ENCODE assay signal across 8 mouse cellular contexts in the genomic region with DNA sequence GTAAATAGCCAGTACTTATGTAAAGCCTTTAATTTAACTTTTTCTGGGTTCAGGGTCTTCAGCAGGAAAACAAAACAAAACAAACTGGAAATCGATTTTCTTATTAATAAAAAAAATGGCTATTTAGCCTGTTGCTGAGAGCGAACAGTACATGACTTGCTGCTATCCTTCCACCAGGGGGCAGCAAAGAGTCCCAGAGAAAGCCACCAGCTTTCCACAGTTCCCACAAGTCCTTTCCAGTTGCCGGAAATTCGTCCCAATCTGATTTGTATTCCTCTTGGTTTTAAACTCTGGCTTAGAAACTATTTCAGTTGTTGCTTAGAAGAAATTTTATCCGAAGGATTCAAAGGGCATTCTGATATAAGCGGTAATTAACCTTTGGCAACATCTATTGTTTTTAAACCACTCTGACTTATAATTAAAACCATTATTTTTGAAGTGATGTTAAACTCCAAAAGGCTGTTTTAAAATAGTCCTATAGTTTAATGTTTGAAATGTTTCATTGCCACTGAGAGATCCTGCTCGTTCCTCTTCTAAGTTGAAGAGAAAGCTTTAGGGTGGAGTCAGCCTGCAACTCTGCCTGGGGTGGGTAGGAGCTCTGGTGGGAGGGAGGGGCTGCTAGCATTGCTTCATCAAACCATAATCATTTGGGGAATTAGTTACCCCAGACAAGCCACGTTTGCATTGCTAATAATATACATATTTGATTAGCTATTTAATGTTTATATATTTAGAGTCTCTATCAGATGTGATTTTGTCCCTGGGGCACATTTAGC. TPM values are rescaled to one million over a fixed set of nuclear protein-coding genes. Genes with fewer than 3 reads are reported as not detected.
DNase-seq lines count a peak whose midpoint lies in the region; ATAC-seq and TF ChIP-seq lines count a peak whose summit lies in the region.

No protein-coding gene starts in this region.

- 11% methylated on average over 8 of the region's 8 CpGs for WGBS in kidney, embryonic 14.5 days
- 11% methylated on average over 8 of the region's 8 CpGs for WGBS in limb, embryonic 15.5 days
- WGBS in midbrain, postnatal 0 days, result 10% methylated on average over 8 of the region's 8 CpGs
- 6% methylated on average over 8 of the region's 8 CpGs for WGBS in stomach, postnatal 0 days

- no peak for TF ChIP-seq EP300 in stomach, postnatal 0 days (optimal IDR thresholded peaks at IDR 0.05)

- peaks cover 5% of the 10 kb centered on the region; the same call in 1 of the 2 replicates for H3K4me1 ChIP-seq in kidney, embryonic 14.5 days (ENCODE audit: control insufficient read depth, insufficient read depth, low read length)
- peaks cover 8% of the 10 kb centered on the region; the same call in 1 of the 2 replicates for H3K4me1 ChIP-seq in limb, embryonic 15.5 days
- H3K4me1 ChIP-seq in midbrain, postnatal 0 days (ENCODE audit: insufficient read depth, low read length), result no peaks in the 10 kb centered on the region
- no peaks in the 10 kb centered on the region for H3K4me1 ChIP-seq in stomach, postnatal 0 days (replicated peaks; ENCODE audit: control insufficient read depth, insufficient read depth)

- TF ChIP-seq CTCF in midbrain, postnatal 0 days (IDR thresholded peaks at IDR 0.05), result peak; percentile 96
- TF ChIP-seq CTCF in stomach, postnatal 0 days (IDR thresholded peaks at IDR 0.05; ENCODE audit: low read depth), result peak; percentile 95

- H3K27ac ChIP-seq in kidney, embryonic 14.5 days (ENCODE audit: low read depth, low read length), result no peak overlapping the region; the same call in 1 of the 2 replicates
- no peak overlapping the region for H3K27ac ChIP-seq in limb, embryonic 15.5 days
- no peak overlapping the region for H3K27ac ChIP-seq in midbrain, postnatal 0 days (ENCODE audit: low read depth, low read length)
- no peak overlapping the region for H3K27ac ChIP-seq in stomach, postnatal 0 days (replicated peaks)

- peak overlapping the region; percentile 29 for H3K4me2 ChIP-seq in kidney, embryonic 14.5 days (replicated peaks; ENCODE audit: low read depth, low read length)
- peak overlapping the region; percentile 27 for H3K4me2 ChIP-seq in limb, embryonic 15.5 days
- H3K4me2 ChIP-seq in midbrain, postnatal 0 days (ENCODE audit: low read depth, low read length, poor library complexity, severe bottlenecking), result peak overlapping the region; percentile 28
- peak overlapping the region; percentile 3 for H3K4me2 ChIP-seq in stomach, postnatal 0 days (replicated peaks; ENCODE audit: low read depth)

- peak; percentile 84 for DNase-seq in 416B (ENCODE audit: low read depth)
- DNase-seq in adrenal gland, postnatal 14 days, result peak; percentile 88
- peak; percentile 83 for DNase-seq in embryo, embryonic 9.5 days (ENCODE audit: extremely low spot score)
- DNase-seq in heart, adult 9 months (ENCODE audit: low spot score in 2 of 2), result peak; percentile 36 to 75
- DNase-seq in midbrain, postnatal 0 days (ENCODE audit: low spot score), result peak; percentile 92
- DNase-seq in stomach, postnatal 0 days (ENCODE audit: low spot score), result peak; percentile 85

- no peak overlapping the region for H3K9ac ChIP-seq in kidney, embryonic 14.5 days (ENCODE audit: low read depth, low read length)
- no peak overlapping the region for H3K9ac ChIP-seq in limb, embryonic 15.5 days
- H3K9ac ChIP-seq in midbrain, postnatal 0 days (replicated peaks; ENCODE audit: low read length, poor library complexity, severe bottlenecking), result no peak overlapping the region
- H3K9ac ChIP-seq in stomach, postnatal 0 days (ENCODE audit: low read length), result no peak overlapping the region

- H3K36me3 ChIP-seq in kidney, embryonic 14.5 days (ENCODE audit: control insufficient read depth, insufficient read depth, low read length), result no peaks in the 10 kb centered on the region
- H3K36me3 ChIP-seq in limb, embryonic 15.5 days, result no peaks in the 10 kb centered on the region
- H3K36me3 ChIP-seq in midbrain, postnatal 0 days (ENCODE audit: insufficient read depth, low read length), result no peaks in the 10 kb centered on the region
- H3K36me3 ChIP-seq in stomach, postnatal 0 days (ENCODE audit: control insufficient read depth, insufficient read depth, low read length), result no peaks in the 10 kb centered on the region

- H3K9me3 ChIP-seq in kidney, embryonic 14.5 days (ENCODE audit: control insufficient read depth, low read length), result no peaks in the 10 kb centered on the region
- H3K9me3 ChIP-seq in limb, embryonic 15.5 days, result no peaks in the 10 kb centered on the region
- H3K9me3 ChIP-seq in midbrain, postnatal 0 days (ENCODE audit: low read length), result no peaks in the 10 kb centered on the region
- H3K9me3 ChIP-seq in stomach, postnatal 0 days (ENCODE audit: control insufficient read depth, low read length), result no peaks in the 10 kb centered on the region

- H3K4me3 ChIP-seq in kidney, embryonic 14.5 days (ENCODE audit: low read length), result peak overlapping the region; percentile 9; the same call in 1 of the 2 replicates
- peak overlapping the region; percentile 4; the same call in 1 of the 2 replicates for H3K4me3 ChIP-seq in limb, embryonic 15.5 days
- H3K4me3 ChIP-seq in midbrain, postnatal 0 days (ENCODE audit: low read depth, low read length), result 0 out of 2 replicates have a peak overlapping the region, but pooled peaks have one; percentile 6
- H3K4me3 ChIP-seq in stomach, postnatal 0 days (ENCODE audit: low read depth, low read length), result no peak overlapping the region

- no peaks in the 10 kb centered on the region for H3K27me3 ChIP-seq in kidney, embryonic 14.5 days (ENCODE audit: control insufficient read depth, insufficient read depth, low read length)
- H3K27me3 ChIP-seq in limb, embryonic 15.5 days, result no peaks in the 10 kb centered on the region
- H3K27me3 ChIP-seq in midbrain, postnatal 0 days (ENCODE audit: insufficient read depth, low read length), result no peaks in the 10 kb centered on the region
- H3K27me3 ChIP-seq in stomach, postnatal 0 days (ENCODE audit: control insufficient read depth, insufficient read depth, low read length), result no peaks in the 10 kb centered on the region

- ATAC-seq in kidney, embryonic 14.5 days (ENCODE audit: low FRiP score, low TSS enrichment), result peak; percentile 63; the same call in 1 of the 2 replicates
- ATAC-seq in limb, embryonic 15.5 days (ENCODE audit: insufficient number of reproducible peaks, low FRiP score, low TSS enrichment, low read depth), result no peak
- 0 out of 2 replicates have a peak, but pooled peaks have one; percentile 72 for ATAC-seq in midbrain, postnatal 0 days (ENCODE audit: low FRiP score)
- ATAC-seq in stomach, postnatal 0 days (ENCODE audit: low FRiP score, low TSS enrichment), result peak; percentile 65; the same call in 1 of the 2 replicates

RNA-seq across cellular contexts. Expression of a gene that starts 7.1 kb away (rescaled TPM):
- not detected in 2 replicates for total RNA-seq in adrenal gland, postnatal 14 days (2021)
- not detected in 2 replicates for polyA plus RNA-seq in kidney, embryonic 14.5 days (2014; fragmentation: Nextera tagmentation; extraction: Ambion mirVana)
- not detected in 2 replicates for polyA plus RNA-seq in limb, embryonic 15.5 days (2015; fragmentation: Nextera tagmentation; extraction: Ambion mirVana)
- total RNA-seq in midbrain, postnatal 0 days (2014; rRNA removed), result 0.47 and 1.3 TPM in 2 replicates
- polyA plus RNA-seq in midbrain, postnatal 0 days (2015; fragmentation: Nextera tagmentation; extraction: Ambion mirVana), result 1.2 and 1.6 TPM in 2 replicates
- polyA plus RNA-seq in stomach, postnatal 0 days (2015; fragmentation: Nextera tagmentation; extraction: Ambion mirVana), result not detected in 2 replicates

RNA-seq across cellular contexts. Expression of a gene that starts 9.0 kb away (rescaled TPM):
- not detected in 2 replicates for total RNA-seq in adrenal gland, postnatal 14 days (2021)
- polyA plus RNA-seq in kidney, embryonic 14.5 days (2014; fragmentation: Nextera tagmentation; extraction: Ambion mirVana), result not detected in 2 replicates
- not detected in 2 replicates for polyA plus RNA-seq in limb, embryonic 15.5 days (2015; fragmentation: Nextera tagmentation; extraction: Ambion mirVana)
- 0.90 and 2.8 TPM in 2 replicates for total RNA-seq in midbrain, postnatal 0 days (2014; rRNA removed)
- polyA plus RNA-seq in midbrain, postnatal 0 days (2015; fragmentation: Nextera tagmentation; extraction: Ambion mirVana), result 0.50 and 0.95 TPM in 2 replicates
- polyA plus RNA-seq in stomach, postnatal 0 days (2015; fragmentation: Nextera tagmentation; extraction: Ambion mirVana), result not detected in 2 replicates

RNA-seq across cellular contexts. Expression of a gene that starts 10.8 kb away (rescaled TPM):
- not detected in 2 replicates for total RNA-seq in adrenal gland, postnatal 14 days (2021)
- polyA plus RNA-seq in kidney, embryonic 14.5 days (2014; fragmentation: Nextera tagmentation; extraction: Ambion mirVana), result 0.36 and 1.1 TPM in 2 replicates
- 0.35 and 0.47 TPM in 2 replicates for polyA plus RNA-seq in limb, embryonic 15.5 days (2015; fragmentation: Nextera tagmentation; extraction: Ambion mirVana)
- total RNA-seq in midbrain, postnatal 0 days (2014; rRNA removed), result 4.2 and 8.4 TPM in 2 replicates
- 8.8 and 9.7 TPM in 2 replicates for polyA plus RNA-seq in midbrain, postnatal 0 days (2015; fragmentation: Nextera tagmentation; extraction: Ambion mirVana)
- 0.16 and 0.27 TPM in 2 replicates for polyA plus RNA-seq in stomach, postnatal 0 days (2015; fragmentation: Nextera tagmentation; extraction: Ambion mirVana)

RNA-seq across cellular contexts. Expression of a gene that starts 30.1 kb away (rescaled TPM):
- not detected in 2 replicates for total RNA-seq in adrenal gland, postnatal 14 days (2021)
- not detected in 2 replicates for polyA plus RNA-seq in kidney, embryonic 14.5 days (2014; fragmentation: Nextera tagmentation; extraction: Ambion mirVana)
- not detected in 2 replicates for polyA plus RNA-seq in limb, embryonic 15.5 days (2015; fragmentation: Nextera tagmentation; extraction: Ambion mirVana)
- not detected in 2 replicates for total RNA-seq in midbrain, postnatal 0 days (2014; rRNA removed)
- 0.38 and 0.43 TPM in 2 replicates for polyA plus RNA-seq in midbrain, postnatal 0 days (2015; fragmentation: Nextera tagmentation; extraction: Ambion mirVana)
- polyA plus RNA-seq in stomach, postnatal 0 days (2015; fragmentation: Nextera tagmentation; extraction: Ambion mirVana), result not detected in 2 replicates

RNA-seq across cellular contexts. Expression of a gene that starts 38.7 kb away (rescaled TPM):
- not detected in 2 replicates for total RNA-seq in adrenal gland, postnatal 14 days (2021)
- not detected in 2 replicates for polyA plus RNA-seq in kidney, embryonic 14.5 days (2014; fragmentation: Nextera tagmentation; extraction: Ambion mirVana)
- not detected in 2 replicates for polyA plus RNA-seq in limb, embryonic 15.5 days (2015; fragmentation: Nextera tagmentation; extraction: Ambion mirVana)
- not detected in 2 replicates for total RNA-seq in midbrain, postnatal 0 days (2014; rRNA removed)
- polyA plus RNA-seq in midbrain, postnatal 0 days (2015; fragmentation: Nextera tagmentation; extraction: Ambion mirVana), result not detected in 2 replicates
- polyA plus RNA-seq in stomach, postnatal 0 days (2015; fragmentation: Nextera tagmentation; extraction: Ambion mirVana), result not detected in 2 replicates
